Mouse (Mus musculus): Measurements from ENCODE around the gene Slc34a3.
"Not testable (repeated sequence)": the region's sequence is repeated elsewhere in the genome, so short reads cannot be mapped to it uniquely, and the experiment has no call there.

Gene Slc34a3

DNA sequence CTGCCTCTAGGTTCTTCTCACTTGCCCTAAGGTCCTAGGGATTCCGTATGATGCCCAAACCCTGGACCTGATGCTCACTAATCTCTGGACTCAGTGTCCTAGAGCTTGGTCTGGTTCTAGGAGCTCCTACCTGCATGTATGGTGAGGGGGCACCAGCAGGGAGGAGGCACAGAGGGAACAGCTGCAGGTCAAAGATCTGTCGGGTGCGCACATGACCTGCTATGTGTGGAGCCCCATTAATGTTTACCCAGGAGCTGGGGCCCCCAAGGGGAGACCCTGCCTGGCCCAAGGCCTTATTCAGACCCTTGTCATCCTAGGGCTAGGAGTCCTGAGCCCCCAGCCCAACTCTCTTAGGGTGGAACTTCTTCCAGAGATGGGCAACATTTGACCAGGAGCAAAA is at the start of gene Slc34a3:
TSS of gene Slc34a3 (minus strand) at position 315 of the 400 bp plus-strand sequence.
- DNase-seq (ENCODE audit: low read depth, low spot score) = no peak

DNA sequence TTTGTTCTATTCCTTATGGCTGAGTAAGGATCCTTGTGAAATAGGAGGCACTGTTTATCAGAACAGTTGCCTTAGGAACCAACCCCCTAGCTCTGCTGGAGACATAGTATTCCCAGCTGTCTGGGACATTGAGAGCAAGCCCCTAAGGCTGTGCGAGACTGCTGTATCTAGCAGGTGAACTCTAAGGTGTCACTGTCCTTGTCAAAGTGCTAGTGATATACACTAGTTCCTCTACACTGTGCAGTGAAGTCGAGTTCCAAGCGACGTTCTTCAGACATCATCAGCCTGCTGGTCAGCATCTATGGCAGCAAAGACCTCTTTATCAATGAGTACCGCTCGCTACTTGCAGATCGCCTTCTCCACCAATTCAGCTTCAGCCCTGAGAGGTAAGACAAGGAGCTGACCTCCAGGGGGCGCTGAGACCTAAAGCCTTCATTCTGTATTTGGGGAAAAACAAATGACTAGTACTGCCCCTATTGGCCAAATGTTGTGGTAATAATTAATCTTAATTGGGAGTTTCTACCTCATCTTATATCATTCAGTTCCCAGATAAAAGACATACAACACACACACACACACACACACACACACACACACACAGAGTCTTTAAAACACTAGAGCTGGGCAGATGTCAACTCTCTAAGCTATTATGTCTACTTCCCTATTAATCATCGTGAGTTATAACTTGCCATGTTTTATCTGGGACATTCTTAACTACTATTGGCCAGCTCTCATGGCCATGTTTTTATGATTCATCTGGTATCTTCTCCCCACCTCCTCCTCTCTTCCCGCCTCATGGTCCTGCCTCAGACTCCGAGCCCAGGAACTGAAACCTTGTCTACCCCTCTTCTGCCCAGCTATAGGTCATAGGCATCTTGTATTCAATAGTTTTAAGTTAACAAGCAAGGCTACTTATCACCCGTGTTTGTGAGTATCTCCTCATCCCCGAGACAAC is 45.0 kb upstream of the Slc34a3 start:
- DNase-seq (ENCODE audit: low read depth, low spot score) = peak; percentile 93

DNA sequence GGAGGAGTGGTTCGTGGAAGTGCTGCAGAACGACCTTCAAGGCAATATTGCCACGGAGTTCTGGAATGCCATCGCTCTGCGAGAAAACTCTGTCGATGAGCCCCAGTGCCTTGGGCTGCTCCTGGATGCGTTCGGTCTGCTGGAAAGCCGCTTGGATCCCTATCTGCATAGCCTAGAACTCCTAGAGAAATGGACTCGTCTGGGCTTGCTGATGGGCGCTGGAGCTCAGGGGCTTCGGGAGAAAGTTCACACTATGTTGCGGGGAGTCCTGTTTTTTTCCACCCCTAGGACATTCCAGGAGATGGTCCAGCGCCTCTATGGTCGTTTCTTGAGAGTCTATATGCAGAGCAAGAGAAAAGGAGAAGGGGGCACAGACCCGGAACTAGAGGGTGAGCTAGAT is 38.8 kb upstream of the Slc34a3 start:
- no peak for DNase-seq (ENCODE audit: low read depth, low spot score)

DNA sequence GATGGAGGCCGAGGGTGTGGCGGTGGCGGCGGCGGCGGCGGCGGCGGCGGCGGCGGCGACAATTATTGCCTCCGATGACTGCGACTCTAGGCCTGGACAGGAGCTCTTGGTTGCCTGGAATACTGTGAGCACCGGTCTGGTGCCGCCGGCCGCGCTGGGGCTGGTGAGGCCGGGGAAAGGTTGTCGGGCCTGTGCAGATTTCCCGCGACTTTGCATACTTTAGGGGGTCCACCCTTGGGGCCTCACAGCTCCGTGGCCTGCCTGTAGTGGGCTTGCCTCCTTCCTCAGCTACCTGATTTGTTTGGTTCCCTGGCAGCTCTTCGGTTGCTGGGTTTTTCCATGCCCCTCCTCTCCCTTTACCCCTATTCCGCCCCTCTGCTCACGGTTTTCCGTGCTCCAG is 38.4 kb upstream of the Slc34a3 start:
- DNase-seq (ENCODE audit: low read depth, low spot score) = no peak

DNA sequence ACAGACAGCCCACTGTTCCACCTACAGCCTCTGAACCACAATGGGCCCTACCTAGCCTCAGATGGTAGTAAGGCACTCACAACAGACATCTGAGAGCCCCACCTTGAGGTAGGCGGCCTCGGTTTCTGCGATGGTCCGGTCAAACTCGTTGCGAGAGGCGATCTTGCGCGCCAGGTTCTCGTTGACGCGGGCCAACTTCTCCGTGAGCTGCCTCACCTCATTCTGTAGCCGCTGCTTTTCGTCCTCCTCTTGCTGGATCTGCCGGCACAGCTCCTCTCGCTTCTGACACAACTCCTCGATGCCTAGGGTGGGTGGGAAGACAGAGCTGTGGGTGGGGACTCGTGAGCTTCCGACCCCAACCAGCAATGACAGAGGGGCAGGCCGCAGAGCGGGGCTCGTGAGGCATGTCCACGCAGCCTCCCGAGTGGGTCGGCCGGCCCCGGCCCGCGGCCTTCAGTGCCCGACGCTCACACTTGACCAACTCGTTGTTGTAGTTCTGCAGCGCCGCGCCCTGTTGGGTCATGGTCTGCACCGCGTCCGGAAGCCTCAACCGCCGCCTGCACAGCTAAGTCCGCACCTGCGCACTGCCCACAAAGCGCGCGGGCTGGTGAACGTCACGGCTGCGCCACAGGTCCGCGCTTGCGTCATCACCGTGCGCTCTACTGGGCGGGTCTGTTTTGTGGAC is 37.8 kb upstream of the Slc34a3 start, which contains the start of the genes Ssna1 and Anapc2:
TSS of gene Ssna1 (minus strand) at position 612 of the 685 bp plus-strand sequence.
TSS of gene Anapc2 (plus strand) at position 652 of the 685 bp plus-strand sequence.
- DNase-seq (ENCODE audit: low read depth, low spot score) = peak; percentile 99

DNA sequence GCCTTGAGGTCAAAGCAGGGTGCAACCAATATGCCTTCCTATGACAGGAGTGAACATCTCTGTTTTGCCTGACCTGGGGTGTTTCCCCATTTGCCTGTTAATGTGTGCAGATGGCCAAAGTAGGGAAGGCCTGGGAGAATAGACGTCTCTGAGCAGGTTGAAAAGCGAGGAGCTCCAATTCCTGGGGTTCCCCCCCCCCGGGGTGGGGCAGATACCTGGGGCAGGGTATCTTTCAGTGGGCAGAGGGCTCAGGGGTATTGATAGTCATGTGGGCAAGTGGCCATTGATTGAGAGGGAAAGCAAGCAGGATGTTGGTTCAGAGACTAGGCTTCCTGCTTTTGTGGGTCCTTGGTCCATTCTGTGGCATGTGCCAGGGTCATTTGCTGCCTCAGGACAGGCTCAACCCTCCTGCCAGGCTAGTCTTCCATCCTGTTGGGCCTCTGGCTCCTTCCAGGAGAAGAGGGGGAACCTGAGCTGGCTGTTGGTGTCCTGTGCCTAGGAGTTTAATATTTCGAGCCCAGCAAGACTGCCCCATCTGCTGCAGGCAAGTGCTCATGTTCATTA is 33.7 kb upstream of the Slc34a3 start:
- DNase-seq (ENCODE audit: low read depth, low spot score) = no peak

DNA sequence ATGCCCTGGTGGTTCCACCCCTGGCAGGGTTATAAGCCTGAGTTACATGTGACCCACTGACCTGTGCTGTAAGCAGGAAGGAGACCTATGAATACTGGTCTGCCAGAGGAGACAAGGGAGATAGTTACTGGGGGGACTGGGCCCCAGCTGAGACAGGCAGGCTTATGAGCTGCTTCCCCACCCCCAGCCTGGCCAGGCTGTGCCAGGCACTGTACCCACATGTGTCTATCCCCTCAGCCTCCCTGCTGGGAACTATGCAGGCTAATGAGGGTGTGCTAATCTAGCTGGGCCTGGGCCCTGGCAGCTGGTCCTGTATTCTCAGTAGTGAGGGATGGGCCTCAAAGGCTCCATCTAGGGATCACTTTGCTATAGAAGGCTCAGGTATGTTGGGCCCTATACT is 33.1 kb upstream of the Slc34a3 start:
- DNase-seq (ENCODE audit: low read depth, low spot score) = peak; percentile 91

DNA sequence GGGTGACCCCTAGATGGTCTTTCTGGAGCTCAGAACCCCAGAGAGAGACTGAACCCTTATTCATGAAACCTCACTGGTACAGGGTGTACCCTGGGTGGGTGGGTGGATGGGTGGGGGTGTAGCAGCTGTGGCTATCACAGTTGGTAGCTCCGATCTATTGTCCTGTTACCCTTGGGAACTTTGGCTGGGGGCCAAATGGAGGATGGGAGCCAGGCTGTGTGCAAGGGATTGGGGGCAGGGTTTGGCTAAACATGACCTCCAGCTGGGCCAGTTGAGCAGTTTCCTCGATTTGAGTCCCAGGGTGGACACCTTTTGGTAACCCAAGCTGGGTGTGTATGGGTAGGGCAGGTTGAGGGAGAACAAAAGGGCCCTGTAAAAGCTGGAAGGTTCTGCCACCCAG is 32.6 kb upstream of the Slc34a3 start:
- peak; percentile 93 for DNase-seq (ENCODE audit: low read depth, low spot score)

DNA sequence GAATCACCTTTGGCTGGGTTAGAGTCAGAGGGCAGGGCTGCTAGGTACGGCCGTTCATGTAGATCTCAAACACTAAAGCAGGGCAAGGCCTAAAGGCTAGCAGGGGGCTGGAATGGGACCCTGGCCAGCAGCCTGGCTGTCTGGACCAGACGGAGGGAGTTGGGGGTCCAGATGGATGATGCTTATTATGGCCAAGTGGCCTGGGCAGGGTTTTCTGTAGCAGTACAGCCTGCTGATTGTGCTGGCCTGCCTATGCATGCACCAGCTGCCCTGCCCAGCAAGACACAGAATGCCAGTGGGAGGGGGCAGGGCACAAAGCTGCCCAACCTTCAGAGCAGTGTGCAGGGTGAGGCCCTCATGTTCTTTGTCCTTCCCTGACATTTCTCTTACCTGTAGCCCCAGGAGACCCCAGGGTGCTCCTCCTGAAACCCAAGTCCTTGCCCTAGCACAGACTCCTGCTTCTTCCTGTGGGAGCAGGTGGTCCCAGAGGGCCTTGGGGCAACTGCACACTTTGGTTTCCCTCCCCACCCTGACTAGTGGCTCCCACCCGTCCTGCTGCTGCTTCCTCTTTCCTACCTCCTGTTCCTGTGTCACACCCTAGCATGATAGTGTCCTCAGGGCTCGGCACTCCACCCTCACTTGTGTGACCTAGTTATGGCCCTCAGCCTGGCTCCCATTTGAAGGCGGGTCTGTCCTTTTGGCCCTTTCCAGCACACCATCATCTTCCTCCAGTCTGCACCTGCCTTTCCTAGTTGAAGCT is 31.9 kb upstream of the Slc34a3 start:
- DNase-seq (ENCODE audit: low read depth, low spot score) = peak; percentile 99

DNA sequence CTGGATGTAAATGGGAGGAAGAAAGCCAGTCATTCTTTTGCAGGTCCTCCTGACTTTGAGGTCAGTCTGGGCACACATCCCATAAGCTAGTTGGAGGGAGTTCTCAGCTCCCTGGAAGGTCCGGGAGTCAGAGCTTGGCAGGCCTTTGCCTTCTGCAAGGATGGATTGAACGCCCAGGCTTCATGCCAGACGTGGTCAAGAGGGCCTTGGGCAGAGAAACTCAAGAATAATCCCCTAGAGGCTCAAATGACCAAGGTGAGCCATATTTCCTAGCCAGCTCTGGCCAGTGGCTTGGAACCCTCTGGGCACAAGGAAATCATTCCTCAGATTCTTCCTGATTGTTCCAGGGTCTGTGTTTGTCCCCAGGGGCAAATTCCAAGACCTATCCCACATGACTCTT is 30.7 kb upstream of the Slc34a3 start:
- DNase-seq (ENCODE audit: low read depth, low spot score) = peak; percentile 98

DNA sequence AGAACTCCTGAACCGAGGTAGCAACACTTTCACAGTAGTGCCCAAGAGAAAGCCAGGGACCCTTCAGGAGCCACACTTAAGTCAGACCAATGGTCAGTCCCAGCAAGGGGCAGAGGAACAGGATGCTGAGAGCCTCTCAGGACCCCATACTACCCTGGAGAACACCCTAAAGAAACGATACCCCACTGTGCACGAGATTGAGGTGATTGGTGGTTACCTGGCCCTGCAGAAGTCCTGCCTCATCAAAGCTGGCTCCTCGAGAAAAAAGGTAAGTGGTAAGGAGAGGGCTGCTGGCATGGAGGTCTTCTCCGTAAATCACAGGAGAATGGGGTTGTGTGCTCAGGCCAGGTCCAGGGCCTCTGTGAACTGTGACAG is 30.1 kb upstream of the Slc34a3 start:
- DNase-seq (ENCODE audit: low read depth, low spot score) = no peak

DNA sequence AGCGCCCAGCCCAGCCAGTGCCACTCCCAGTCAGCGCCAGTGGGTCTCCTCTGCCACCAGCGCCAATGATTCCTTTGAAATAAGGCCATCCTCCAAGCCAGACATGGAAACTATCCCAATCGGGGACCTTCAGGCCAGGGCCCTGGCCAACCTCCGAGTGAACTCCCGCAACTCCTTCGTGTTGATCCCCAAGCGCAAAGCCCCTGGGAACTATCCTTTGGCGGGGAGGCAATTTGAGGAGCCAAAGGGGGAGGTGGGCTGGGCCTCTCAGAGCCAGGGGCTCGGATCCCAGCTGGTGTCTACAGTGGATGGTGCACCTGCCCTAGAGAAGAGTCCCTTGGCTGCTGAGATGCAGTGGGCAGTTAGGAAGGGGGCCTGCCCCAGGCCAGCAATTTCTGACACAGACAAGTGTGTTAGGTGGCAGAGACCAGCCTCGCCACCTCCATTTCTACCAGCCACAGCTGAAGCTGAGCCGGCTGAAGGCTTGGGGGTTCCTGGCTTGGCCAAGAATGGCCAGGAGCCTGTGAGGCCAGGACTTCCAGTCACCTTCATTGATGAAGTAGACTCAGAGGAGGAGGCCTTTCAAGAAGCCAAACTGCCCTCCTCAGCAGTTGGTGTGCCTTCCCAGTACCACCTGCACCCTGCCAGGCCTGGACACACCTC is 29.6 kb upstream of the Slc34a3 start:
- no peak for DNase-seq (ENCODE audit: low read depth, low spot score)

DNA sequence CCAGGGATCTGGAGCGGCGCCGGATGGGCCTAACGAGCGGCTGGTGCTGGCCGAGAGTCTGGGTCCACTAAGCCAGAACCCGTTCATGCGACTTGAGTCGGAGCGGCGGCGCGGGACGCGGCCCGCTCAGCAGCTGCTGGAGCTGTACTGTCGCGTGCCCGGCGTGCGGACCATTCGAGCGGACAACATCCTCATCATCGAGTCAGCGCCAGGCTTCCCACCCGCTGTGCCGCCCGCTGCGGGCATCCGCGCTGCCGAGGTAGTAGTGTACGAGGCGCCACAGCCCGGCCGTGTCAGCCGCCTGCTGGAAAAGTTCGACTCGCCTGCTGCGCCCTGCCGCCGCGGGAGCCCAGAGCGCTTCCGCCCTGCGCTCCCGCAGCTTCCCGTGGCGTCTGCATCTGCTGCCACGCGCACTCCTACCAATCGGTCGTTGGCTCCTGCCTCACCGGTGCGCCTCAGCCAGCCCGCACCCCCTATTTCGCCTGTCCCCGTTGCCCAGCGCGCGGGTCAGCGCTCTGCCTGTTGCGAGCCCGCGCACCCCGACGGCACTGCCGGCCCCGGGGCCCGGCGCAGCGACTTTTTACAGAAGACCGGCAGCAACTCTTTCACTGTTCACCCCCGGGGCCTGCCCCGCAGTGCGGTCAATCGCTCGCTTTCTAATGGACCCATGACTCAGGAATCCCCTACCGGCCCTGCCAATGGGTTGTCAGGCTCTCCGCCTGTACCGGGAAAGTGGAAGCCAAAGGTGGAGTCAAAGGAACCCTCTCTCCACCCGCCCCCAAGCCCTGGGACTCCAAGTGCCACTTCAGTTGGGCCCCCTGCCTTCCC is 28.8 kb upstream of the Slc34a3 start:
- DNase-seq (ENCODE audit: low read depth, low spot score) = peak; percentile 77

DNA sequence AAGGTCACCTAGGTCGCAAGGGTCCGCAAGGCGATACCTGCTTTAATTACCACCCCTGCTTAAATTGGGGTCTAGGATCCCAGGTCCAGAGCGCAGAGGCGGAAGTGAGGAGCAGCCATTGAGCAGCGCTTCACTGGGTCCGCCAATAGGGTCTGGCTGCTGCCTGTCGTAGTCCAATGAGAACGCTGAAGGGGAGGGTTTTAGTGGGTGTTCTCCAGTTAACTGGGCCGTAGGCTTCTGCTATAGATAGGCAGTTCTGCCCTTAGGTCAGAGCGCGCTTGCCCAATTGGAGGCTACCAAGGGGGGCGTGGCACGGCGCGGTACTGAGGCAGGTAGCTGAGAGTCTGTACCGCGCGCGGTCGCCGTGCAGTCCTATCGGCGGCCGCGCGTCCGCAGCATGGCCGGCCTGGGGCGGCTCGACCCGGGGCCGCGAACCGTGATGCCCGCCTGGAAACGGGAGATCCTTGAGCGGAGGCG is 28.2 kb upstream of the Slc34a3 start, which contains the start of gene Tprn:
TSS of gene Tprn (plus strand) at position 328 of the 477 bp plus-strand sequence.
- peak; percentile 100 for DNase-seq (ENCODE audit: low read depth, low spot score)

DNA sequence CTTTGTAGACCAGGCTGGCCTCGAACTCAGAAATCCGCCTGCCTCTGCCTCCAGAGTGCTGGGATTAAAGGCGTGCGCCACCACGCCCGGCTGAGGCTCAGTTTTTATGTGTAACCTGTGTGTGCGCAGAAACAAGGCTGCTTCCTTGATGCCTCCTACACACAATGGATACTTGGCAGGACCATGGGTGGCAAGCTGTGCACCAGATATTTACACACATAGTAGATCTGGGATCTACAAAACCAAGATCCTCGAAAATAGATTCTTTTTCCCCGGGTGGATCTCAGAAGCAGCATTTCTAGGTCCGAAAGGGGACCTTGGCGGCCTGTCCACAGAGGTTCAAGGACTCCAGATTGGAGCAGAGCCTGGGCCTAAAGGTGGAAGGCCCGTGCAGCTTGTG is 27.7 kb upstream of the Slc34a3 start:
- peak; percentile 73 for DNase-seq (ENCODE audit: low read depth, low spot score)

DNA sequence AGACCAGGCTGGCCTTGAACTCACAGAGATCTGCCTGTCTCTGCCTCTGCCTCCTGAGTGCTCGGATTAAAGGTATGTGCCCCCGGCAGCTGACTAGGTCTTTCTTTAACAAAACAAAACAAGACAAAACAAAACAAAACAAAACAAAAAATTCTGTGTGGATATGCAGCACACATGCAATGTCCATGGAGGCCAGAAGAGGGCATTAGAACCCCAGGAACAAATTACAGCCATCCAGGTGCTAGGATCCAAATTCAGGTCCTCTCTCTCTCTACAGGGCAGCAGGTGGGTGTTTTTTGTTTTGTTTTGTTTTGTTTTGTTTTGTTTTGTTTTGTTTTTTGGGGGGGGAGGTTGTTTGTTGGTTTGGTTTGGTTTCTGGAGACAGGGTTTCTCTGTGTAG is 24.7 kb upstream of the Slc34a3 start:
- DNase-seq (ENCODE audit: low read depth, low spot score) = no peak

DNA sequence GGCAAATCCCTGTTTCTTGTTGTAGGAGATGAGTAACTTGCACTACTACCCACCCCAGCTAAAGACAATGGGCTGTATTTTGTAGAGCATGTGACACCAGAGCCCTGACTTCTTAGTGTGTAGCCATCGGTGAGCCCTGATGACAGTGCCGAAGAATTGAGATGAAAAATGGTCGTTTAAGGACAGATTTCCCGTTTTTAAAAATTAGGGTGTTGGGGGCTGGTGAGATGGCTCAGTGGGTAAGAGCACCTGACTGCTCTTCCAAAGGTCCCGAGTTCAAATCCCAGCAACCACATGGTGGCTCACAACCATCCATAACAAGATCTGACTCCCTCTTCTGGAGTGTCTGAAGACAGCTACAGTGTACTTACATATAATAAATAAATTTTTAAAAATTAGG is 23.1 kb upstream of the Slc34a3 start:
- not testable (repeated sequence) for DNase-seq (ENCODE audit: low read depth, low spot score)

DNA sequence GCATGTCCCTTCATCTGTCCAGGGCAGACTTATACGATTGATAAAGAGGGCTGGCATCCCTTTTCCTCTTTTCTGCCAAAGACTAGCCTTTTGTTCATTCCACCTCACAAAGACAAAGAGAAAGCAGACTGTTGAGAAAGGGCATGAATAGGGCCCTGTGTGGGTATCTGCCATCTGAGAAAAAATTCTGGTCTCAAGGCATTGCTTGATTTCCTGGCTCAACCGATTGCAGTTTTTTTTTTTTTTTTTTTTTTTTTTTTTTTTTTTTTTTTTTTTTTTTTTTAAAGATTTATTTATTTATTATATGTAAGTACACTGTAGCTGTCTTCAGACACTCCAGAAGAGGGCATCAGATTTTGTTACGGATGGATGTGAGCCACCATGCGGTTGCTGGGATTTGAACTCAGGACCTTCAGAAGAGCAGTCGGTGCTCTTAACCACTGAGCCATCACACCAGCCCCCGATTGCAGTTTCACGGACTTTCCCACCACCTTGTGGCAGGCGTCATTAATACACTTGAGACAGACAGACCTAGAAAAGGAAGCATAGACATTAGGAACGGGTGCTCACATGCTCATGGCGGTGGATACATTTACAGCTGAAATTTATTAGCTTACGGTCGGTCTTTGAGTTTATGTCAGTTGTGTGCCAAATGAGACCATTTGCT is 22.4 kb upstream of the Slc34a3 start:
- DNase-seq (ENCODE audit: low read depth, low spot score) = peak; percentile 48

DNA sequence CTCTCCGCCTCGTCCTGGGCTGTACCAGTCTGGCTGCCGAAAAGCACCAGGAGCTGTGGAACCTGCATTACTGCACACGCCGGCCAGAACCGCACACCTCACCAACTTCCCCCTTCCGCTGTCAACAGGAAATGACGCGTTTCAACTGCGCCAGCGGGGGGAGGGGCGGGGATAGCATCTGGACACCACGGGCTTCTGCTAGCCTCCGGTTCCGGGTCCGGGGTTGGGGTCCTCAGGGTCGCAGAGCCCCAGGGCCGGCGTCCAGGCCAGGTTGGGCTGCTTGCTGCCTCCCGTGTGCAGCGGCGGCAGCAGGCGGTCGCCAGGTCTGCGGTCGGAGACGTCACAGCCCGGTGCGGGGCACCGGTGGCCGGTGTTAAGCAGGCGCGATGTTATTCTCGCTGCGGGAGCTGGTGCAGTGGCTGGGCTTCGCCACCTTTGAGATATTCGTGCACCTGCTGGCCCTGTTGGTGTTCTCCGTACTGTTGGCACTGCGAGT is 21.2 kb upstream of the Slc34a3 start, which contains the start of gene Tmem203:
TSS of gene Tmem203 (plus strand) at position 156 of the 496 bp plus-strand sequence.
- DNase-seq (ENCODE audit: low read depth, low spot score) = peak; percentile 94

Data from brain, adult 2 months (tissue).